Mouse (Mus musculus) heart, adult 18-20 months (tissue): Measurements from ENCODE around the gene Esyt3. TPM values are rescaled to one million over a fixed set of nuclear protein-coding genes. Genes with fewer than 3 reads are reported as not detected.

Source experiments
- DNase-seq, 2 experiments: peaks; one replicate each; pipeline ENCODE4 v3.0.0; 2021 to 2022; ENCODE audit warnings: mixed read lengths in 1 of 2
- long read RNA-seq, 2 experiments: library from polyadenylated mRNA; stranded (forward); transcript quantifications; one replicate each; pipeline ENCODE4 v2.0.0; 2021
- total RNA-seq, 2 experiments: library from RNA; stranded (reverse); gene quantifications; 2 replicates each; pipeline ENCODE4 v1.2.3; 2021

Gene Esyt3
- under 1 TPM; 0.36 to 0.40 TPM for total RNA-seq
- long read RNA-seq, experiment 1: 0 reads
- long read RNA-seq, experiment 2: 0 reads

DNA sequence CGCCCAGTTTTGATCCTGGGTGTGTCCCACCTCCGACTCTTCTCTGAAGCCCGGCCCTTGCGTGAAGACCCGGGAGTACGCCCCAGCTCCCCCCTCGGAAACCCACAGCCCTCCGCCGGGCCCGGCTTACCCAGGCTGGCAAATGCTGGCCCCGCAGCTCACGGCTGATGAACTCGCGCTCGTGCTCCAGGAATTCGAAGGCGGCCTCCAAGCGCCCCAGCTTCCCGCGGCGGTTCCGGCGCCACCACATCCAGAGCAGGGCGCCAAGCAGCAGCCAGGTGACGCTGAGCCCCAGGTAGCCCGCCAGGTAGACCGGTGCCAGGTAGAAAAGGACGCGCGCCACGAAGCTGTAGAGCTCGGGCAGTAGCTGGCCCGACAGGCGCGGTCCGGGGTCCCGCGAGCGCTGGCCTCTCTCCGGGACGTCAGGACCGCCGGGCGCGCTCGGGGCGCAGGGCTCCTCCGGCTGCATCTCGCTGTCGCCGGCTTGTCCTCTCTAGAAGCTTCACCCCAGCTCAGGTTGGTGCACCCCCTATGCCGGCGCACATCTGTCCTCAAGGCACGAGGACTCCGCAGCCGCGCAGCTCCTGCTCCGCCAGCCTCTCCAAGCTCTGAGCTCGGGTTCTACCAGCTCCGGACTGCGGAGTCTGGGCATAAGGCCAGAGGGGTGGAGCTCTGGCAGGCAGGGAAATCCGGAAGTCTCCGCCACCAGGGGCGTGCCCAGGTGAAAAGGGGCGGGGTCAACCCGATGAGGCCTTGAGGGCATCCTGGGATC lies at the start of gene Esyt3:
TSS of gene Esyt3 (minus strand) at position 637 of the 772 bp plus-strand sequence.
- DNase-seq: peak; percentile 23 to 35

DNA sequence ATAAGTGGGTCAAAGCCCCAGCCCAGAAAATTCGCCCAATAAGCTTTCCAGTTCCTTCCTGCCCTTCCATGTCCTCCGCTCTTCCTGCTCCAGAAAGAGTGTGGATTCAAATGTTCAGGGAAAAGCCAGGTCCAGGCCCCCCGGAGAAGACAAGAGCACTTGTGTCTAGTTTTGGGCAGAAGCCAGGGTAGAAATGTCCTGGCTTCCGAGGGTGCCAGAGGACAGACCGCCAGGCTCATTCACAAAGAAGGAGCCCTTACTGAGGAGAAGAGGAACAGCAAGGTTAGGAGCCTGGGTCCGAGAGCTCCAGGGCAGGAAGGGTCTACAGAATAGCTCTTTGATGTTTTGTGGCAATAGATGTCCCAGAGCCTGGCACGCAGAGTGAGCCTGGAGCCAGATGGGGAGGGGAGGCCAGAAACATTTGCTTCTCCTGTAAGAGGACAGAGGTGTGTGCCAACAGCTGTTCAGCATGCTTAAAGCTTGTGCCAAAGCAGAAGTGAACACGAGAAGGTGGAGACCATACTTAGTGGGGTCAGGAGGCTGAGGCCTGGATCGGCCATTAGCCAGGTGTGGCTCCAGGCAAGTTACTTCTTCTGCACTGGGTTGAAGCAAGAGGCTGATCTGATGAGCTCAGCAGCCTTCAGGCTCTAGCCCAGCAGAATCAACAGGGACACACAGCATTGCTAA lies 43.1 kb upstream of the Esyt3 start:
- DNase-seq: no peak

DNA sequence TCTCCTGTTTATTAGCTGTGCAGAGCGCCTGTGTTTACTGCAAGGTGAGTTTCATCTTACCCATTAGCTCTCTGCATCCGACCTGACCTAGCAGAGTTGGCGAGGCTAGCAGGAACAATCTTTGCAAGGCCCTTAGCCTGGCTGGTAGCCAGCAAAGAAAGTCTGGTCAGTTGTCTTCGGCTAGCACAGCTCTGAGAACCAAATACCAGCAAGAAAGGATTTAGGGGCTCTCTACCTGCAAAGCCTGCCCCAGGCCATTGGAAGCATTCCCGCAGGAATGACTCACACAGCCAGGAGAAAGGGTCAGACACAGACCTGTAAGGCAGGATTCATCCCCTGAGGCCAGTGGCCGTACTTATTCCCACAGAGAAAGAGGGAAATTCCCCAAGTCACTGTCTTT lies 42.4 kb upstream of the Esyt3 start:
- DNase-seq: peak in 1 of 2 experiments; percentile 30

DNA sequence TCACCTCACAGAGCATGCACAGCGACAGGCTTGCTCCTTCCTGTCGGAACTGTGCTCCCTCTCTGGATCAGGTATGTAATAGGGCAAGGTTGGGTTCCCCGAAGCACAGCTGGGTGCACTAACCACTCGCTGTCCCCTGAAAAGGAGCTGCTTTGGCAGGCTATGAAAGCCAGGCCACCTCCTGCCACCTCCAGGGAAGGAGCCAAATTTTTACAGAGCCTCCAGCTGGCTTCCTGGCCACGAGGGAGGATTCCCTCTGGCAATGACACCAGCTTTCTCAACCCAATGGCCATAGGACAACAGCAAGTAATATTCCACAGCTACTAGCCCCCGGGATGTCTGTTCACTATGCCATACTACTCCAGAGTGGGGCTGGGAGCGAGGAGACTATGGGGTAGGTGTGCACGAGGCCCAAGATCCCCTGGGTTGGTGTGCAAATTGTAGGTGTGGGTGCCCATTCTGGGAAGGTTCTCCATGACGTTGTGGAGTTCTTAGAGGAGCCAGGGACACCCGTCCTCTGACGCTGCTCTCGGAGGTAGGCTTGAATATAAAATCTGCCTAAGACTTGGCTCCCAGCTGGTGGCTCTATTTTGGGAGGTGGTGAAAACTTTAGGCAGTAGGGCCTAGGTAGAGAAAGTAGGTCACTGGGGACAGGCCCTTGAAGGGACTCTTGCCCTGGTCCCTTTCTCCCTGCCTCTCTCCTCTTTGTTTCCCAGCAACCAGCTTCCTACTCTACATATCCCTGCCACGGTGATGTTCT lies 38.9 kb upstream of the Esyt3 start:
- DNase-seq: peak in 1 of 2 experiments; percentile 43

DNA sequence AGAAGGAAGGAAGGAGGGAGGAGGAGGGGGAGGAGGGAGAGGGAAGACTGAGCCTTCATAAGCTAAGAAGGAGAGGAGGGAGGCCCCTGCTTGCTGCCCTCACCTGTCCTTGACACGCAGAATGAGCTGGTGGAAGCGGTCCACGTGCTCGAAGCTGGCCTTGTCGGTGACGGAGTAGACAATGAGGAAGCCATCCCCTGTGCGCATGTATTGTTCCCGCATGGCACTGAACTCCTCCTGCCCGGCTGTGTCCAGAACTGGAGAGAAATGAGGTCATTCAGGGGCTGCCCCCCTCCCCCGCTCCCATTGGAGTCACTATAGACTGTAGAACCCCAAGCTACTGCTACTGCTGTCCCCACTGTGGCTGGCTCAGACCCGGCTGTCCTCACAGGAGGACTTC lies 36.0 kb upstream of the Esyt3 start:
- DNase-seq: no peak

DNA sequence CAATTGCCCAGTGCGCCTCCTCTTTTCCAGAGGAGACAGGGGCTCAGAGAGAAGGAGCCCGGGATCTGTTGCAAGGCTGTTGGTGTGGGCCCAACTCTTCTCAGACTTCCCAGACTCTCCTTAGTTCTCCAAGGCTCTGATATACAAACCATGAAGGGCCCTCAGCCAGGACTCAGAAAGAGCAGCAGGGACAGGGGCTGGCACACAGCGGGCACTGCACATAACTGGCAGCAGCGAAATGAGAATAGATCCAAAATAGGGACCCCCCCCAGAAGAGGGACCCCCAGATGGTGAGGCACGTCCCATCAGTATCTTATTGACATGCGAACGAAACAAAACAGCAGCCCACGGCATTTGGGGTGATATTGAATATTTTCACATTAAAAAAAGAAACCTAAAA lies 34.8 kb upstream of the Esyt3 start:
- DNase-seq: no peak

DNA sequence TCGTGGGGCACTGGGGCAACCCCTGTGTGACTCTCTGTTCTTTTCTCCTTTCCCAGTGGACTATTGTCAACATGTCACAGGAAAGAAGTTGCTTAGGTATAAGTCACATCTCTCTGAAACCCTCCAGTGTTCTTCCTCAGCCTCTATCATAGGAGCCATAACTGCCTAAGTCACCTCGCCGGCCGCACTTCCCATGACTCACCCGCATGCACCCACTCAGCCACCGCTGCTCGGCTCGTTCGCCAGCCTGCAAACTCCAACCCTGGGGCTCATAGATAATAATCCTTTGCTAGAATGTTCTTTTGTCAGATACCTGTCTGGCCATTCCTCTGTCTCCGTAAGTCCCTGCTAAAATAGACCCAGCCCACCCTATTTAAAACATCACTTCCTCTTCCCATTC lies 33.2 kb upstream of the Esyt3 start:
- DNase-seq: no peak

DNA sequence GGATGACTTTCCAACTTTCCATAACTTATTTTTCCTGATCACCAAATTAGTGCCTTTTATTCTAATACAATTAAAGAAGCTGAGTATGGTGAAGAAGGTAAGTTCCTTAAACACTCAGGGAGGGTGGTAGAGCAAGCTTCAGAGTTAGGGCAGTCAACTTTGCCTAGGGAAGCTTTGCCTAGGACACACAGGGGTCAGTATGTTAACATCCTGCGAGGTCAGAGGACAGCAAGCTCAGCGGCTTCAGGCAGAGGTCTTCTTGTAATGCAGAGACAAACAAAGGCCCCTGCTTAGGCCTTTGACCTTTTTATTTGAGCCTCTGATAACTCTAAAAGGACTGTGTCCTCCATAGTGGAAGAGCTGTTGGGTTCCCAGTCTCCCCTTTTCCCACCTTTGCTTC lies 32.4 kb upstream of the Esyt3 start:
- DNase-seq: no peak

DNA sequence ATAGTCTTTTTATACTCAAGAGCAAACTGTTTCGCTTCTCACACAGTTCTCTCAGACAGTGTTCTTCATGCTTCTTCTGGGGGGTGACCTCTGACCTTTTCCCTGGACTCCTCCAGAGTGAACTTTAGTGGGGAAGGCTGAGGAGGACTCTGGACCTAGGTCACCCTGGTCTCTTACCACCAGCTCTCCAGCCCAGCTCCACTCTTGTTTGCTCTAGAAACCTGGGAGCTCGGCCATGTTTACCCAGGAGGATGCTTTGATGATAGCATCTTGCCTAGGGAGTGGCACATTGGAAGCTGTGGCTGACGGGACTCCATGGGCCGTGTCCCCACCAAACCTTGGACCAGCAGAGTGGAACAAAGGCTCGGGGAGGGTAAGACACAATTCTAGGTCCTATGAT lies 31.8 kb upstream of the Esyt3 start:
- no peak for DNase-seq

DNA sequence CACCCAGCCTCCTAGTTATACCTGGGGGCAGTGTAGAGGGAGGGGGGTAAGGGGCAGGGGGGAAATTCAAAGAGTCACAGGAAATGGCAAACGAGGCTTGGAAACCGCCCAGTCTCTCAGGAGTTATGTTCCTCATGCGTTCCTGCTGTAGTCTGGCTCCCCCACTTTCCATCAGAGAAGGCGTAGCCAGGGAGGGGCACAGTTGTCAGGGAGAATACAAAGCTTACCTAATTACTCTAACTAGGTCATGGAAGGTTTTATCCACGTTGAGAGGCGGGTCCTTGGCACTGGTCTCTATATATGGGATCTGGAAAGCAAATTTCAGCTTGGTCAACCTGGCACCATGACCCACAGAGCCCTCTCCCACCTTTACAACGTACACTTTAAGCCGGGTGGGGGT lies 31.1 kb upstream of the Esyt3 start:
- no peak for DNase-seq

DNA sequence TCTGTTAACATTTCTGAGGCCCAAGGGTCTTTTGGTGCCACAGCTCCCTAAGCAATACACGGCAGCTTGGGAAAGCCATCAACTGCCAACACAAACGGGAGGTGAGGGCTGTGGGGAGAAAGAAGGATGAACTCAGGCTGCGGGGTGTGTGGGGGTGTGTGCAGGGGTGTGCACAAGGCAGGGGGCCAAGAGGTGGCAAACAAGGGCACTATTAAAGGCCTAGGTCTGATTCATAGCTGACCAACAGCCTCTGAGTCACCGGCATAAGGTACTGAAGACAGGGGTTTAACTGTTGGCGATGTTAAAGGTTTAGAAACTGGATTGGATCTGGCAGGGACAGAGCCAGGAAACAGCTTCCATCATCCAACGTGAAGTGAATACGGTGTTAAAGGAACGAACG lies 30.5 kb upstream of the Esyt3 start:
- DNase-seq: no peak

DNA sequence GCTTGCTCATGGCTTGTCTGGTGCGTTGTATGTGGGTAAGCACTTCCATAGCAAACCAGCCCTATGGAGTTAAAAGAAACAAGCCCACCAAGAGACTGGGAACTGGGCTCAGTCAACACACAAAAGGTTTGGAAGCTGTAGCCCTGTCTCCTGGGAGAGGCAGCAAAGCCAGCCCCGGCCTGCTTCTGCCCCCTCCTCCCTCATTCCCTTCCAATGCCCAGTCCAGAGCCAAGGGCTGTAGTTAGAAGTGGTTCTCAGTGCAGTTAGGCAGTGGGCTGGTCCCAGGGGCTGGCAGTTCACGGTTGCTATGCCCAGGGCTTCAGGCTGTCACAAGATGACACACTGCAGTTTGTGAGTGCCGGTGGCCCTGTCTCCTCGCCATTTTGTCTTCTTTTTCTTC lies 29.7 kb upstream of the Esyt3 start:
- no peak for DNase-seq

DNA sequence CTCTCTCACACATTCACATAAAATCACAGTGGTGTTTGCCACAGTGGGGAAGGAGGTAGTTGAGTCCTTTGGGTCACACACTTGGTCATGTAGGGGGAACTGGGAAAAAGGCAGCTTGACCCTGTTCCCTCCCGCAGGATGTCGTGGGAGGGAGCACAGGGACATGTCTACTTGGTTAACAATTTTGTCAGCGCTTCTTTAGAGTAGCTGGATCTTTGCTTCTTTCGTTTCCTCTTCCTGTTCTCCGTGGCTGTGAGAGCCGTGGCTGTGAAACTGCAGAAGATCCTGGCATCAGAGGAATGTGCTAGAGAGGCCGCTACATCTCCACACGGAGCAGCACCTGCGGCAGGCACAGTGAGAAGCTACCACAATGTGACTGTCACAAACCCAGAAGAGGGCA lies 24.2 kb upstream of the Esyt3 start:
- peak in 1 of 2 experiments; percentile 49 for DNase-seq

DNA sequence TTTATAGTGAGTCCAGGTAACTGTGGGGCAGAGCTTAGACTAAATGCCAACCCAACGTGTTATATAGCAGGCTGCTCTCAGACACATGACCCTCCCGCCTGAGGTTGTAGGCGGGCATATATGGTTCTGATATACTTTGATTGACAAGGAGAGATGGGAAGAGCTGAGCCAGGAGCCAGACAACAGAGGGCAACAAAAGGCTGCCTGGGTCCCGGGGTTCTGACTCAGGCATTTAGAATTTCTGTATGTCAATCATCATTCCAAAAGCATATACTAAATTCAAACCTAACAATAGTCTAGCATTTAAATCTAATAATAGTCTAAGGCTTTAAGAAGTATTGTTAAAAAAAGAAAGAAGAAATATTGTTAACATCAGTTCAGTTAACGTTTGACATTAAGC lies 20.8 kb upstream of the Esyt3 start:
- DNase-seq: no peak

DNA sequence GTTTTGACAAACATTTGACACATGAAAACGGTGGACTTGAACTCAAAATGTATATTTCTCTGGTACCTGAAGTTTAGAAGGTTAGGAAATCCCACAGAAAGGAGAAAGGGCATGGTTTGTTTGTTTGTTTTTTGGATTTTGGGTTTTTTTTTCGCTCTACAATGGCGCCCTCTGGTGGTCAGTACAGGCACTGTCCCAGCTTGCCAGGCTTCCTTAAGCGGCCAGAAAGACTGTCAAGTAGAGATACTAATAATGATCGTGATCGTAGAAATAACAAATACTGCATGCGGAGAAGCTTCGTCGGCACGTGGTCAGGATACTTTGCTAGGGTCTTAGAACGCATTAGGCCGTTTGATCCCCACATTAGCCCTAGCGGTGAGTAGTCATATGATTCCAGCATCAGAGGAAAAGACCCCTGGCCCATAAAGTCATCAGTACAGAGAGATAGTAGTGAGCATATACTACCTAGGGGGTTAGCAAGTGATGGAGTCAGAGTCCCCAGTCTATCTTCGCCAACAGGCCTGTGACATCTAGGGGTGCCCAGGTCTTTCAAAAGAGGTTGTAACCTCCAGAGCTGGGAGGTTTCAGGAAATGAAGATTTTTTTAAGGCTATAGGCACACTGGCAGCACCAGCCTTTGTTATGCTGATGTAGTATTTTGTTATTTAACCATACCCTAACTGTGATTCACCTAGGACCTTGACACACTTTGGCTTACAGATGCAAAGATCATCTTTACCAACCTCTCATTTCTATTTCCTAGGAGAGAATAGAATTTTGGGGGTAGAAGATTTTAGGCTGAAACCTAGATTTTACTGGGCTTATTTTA lies 18.4 kb upstream of the Esyt3 start:
- DNase-seq: peak in 1 of 2 experiments; percentile 79

DNA sequence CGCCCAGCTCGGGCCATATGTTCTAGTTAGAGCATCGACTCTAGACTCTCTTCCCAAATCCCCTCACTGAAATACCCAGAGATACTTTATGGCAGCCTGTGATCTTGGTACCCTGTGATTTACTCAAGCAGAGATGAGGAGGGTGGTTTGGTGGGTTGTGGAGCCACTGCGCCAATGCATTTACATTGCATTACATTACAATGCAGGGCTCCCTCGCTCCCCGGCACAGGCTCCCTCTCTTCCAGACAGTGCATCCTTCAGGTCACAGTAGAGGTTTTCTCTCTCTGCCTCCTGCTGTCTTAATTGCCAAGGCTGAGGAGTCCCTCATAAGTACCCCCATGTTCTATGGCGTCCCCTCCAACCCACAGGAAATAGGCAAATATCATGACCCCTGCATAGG lies 10.1 kb upstream of the Esyt3 start:
- no peak for DNase-seq

DNA sequence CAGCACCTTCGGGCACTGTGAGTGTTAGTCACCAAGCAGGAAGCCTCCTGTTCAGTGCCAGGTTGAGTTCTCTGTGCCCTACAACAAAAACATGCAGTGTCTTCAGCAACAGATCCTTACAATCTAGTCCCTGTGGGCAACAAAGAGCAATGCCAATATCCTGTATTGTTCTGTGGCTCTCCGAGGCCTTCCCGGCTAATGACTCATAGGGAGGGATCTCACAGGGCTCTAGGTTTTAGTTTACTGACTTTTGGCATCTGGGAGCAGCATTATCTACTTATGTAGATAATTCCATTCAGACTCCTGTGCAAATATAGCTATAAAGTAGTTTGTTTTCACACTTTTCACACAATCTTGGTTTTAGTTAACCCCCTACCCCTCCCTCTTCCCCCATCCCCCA lies 7.5 kb upstream of the Esyt3 start:
- DNase-seq: no peak

DNA sequence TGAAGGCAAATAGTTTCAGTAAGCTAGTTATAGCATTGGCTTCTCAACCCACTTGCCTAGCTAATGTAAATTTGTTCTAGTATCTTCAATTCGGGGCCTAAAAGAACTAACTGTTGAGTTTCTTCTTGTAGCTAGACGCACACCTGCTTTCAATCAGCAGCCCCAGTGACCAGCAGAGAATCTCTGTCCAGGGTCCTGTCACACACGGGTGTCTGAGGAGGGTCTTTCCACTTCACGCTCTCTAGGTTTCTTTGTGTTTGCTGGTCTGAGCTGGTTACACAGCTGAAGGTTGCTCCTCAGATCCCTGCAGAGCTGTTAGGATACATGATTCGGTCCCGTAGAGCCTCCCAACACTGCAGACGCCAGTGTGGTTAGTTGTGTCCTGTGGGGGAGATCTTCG lies 4.7 kb upstream of the Esyt3 start:
- no peak for DNase-seq

DNA sequence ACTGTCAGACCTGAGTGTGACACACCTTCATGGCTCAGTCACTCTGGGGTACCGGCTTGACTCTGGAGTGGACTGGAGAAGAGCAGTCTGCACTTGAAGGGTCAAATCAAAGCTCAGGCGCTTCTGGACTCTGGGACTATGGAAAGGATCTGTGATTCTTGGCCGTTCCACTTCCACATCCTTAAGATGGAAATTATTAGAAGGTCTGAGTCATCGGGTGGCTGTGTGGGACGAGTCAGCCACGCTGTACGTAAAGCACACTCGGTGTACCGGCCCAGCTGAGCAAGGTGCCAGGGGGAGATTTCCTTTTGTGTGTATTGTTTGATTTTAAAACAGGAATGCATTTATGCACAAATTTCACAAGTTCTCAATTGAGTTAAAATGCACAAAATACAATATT lies 3.6 kb upstream of the Esyt3 start:
- DNase-seq: no peak

DNA sequence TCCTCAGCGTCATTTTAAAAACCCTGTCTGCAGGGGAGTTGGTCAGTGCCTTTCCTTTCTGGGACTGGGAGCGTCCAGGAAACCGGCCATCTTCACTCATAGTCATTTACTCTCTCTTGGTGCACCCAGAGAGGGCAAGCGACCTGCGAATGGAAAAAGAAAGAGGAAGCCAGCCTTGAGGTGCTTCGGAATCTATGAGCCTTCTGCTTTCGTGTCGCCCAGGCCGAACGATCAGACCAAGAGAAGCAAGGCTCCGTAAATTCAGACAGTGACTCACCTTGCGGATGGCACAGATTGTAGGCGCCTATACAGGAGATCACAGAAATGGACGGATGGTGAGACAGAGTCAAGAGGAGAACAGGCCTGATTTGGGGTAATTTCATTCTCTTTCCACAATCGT lies 655 bp upstream of the Esyt3 start:
- no peak for DNase-seq

DNA sequence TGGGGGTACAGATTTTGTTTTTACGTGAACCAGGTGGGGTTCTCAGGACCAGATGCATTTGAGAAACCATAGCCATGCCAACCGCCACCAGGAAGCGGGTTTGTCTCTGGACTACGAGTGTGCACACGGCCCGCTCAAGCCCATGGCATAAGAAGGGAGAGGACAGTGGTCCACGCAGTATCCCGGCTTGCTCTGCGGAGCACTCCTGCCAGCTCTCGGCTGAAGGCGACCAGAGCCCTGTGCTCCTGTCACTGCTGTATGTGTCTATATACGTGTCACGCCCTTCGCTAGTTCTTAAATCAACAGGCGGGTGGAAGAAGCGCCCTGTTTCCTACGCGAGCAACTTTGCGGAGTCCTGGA lies 816 bp downstream of the Esyt3 start:
- no peak for DNase-seq

DNA sequence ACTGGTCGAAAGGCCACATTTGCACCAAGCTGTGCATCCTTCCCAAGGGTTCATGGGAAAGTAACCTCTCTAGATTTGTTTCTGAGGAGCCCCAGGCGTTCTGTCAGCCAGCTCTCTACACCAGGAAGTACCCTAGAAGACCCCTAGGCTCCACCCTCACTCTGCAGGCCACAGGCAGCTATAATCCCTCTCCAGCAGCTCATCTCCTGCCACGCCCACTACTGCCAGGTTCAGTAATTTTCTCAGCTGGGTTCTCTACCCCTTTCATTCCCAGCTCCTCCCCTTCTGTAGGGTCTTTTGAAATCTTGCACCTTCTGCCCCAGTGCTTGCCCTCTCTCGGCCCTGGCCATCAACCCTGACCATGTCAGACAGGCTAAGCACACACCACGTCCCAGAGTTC lies 2.4 kb downstream of the Esyt3 start:
- DNase-seq: no peak
